Comparison of ENCODE assay signal across 8 mouse cellular contexts in genomic region chr5:113226632-113227102, GRCm38 (mm10). TPM values are rescaled to one million over a fixed set of nuclear protein-coding genes. Genes with fewer than 3 reads are reported as not detected.
DNase-seq lines count a peak whose midpoint lies in the region; ATAC-seq and TF ChIP-seq lines count a peak whose summit lies in the region.

Gene Tmem211, plus strand, starts transcription at chr5:113226909.

- no peaks in the 10 kb centered on the region for H3K27me3 ChIP-seq in forebrain, postnatal 0 days (ENCODE audit: insufficient read depth, low read length)
- no peaks in the 10 kb centered on the region for H3K27me3 ChIP-seq in liver, postnatal 0 days (ENCODE audit: insufficient read depth, low read length)
- H3K27me3 ChIP-seq in neural tube, embryonic 12.5 days (replicated peaks) = no peaks in the 10 kb centered on the region
- H3K27me3 ChIP-seq in testis, adult 2 months (ENCODE audit: control insufficient read depth, insufficient read depth, low read length) = no peaks in the 10 kb centered on the region

- H3K4me3 ChIP-seq in ES-E14 (ENCODE audit: insufficient read depth in 1 of 2, low read depth in 1 of 2, low read length in 2 of 2, poor library complexity in 1 of 2, severe bottlenecking in 1 of 2) = peak within 1 kb of the TSS; percentile 19 to 23
- H3K4me3 ChIP-seq in forebrain, postnatal 0 days (ENCODE audit: low read depth, low read length) = peak within 1 kb of the TSS; percentile 25
- no peak within 1 kb of the TSS for H3K4me3 ChIP-seq in liver, postnatal 0 days (ENCODE audit: low read depth, low read length)
- peak within 1 kb of the TSS; percentile 18 for H3K4me3 ChIP-seq in neural tube, embryonic 12.5 days
- H3K4me3 ChIP-seq in testis, adult 2 months (ENCODE audit: control insufficient read depth, low read depth, low read length) = no peak within 1 kb of the TSS

- H3K27ac ChIP-seq in ES-E14 (ENCODE audit: insufficient read depth, low read depth, low read length, poor library complexity, severe bottlenecking) = peak within 1 kb of the TSS; percentile 28
- no peak within 1 kb of the TSS for H3K27ac ChIP-seq in forebrain, postnatal 0 days (ENCODE audit: low read depth, low read length)
- 0 out of 2 replicates have a peak within 1 kb of the TSS, but pooled peaks have one; percentile 16 for H3K27ac ChIP-seq in liver, postnatal 0 days (ENCODE audit: low read depth)
- H3K27ac ChIP-seq in neural tube, embryonic 12.5 days = no peak within 1 kb of the TSS; the same call in 1 of the 2 replicates
- H3K27ac ChIP-seq in testis, adult 2 months (ENCODE audit: control insufficient read depth, insufficient read depth, low read depth, low read length) = no peak within 1 kb of the TSS

- intact Hi-C loops in heart, postnatal 36 days (cut with DNase I) = loop anchor here (1.0 kb wide), 3 partner anchors 46 to 127 kb away; no protein-coding TSS in a partner anchor

- ATAC-seq in forebrain, postnatal 0 days = peak; percentile 91
- ATAC-seq in liver, postnatal 0 days = peak; percentile 88
- ATAC-seq in neural tube, embryonic 12.5 days (ENCODE audit: low FRiP score, low read depth) = peak; percentile 77

- no peaks in the 10 kb centered on the region for H3K36me3 ChIP-seq in ES-E14 (ENCODE audit: control insufficient read depth, insufficient read depth, low read length, poor library complexity, severe bottlenecking)
- H3K36me3 ChIP-seq in forebrain, postnatal 0 days (ENCODE audit: insufficient read depth) = no peaks in the 10 kb centered on the region
- no peaks in the 10 kb centered on the region for H3K36me3 ChIP-seq in liver, postnatal 0 days (replicated peaks; ENCODE audit: insufficient read depth, low read length)
- no peaks in the 10 kb centered on the region for H3K36me3 ChIP-seq in neural tube, embryonic 12.5 days
- no peaks in the 10 kb centered on the region for H3K36me3 ChIP-seq in testis, adult 2 months (ENCODE audit: control insufficient read depth, insufficient read depth, low read length)

- no peak for TF ChIP-seq EP300 in liver, postnatal 0 days (IDR thresholded peaks at IDR 0.05; ENCODE audit: low read depth)

- H3K9me3 ChIP-seq in ES-E14 (ENCODE audit: control insufficient read depth, insufficient read depth, low read depth, low read length) = no peaks in the 10 kb centered on the region
- H3K9me3 ChIP-seq in forebrain, postnatal 0 days (ENCODE audit: low read length) = no peaks in the 10 kb centered on the region
- no peaks in the 10 kb centered on the region for H3K9me3 ChIP-seq in liver, postnatal 0 days (ENCODE audit: low read length)
- no peaks in the 10 kb centered on the region for H3K9me3 ChIP-seq in neural tube, embryonic 12.5 days

- no peak for TF ChIP-seq POLR2A in testis, adult 2 months (IDR thresholded peaks at IDR 0.05; ENCODE audit: control insufficient read depth, low read depth, low read length)

- H3K4me1 ChIP-seq in ES-E14 (ENCODE audit: control insufficient read depth in 2 of 2, insufficient read depth in 2 of 2, low read length in 2 of 2, poor library complexity in 1 of 2) = peaks cover 2 to 16% of the 10 kb centered on the region in 2 experiments; a peak in 2 of 4 replicates
- peaks cover 14% of the 10 kb centered on the region; the same call in 1 of the 2 replicates for H3K4me1 ChIP-seq in forebrain, postnatal 0 days (ENCODE audit: insufficient read depth)
- peaks cover 6% of the 10 kb centered on the region for H3K4me1 ChIP-seq in liver, postnatal 0 days (ENCODE audit: insufficient read depth)
- H3K4me1 ChIP-seq in neural tube, embryonic 12.5 days = peaks cover 20% of the 10 kb centered on the region
- H3K4me1 ChIP-seq in testis, adult 2 months (ENCODE audit: control insufficient read depth, insufficient read depth, low read length) = peaks cover 9% of the 10 kb centered on the region

- peak; percentile 98 for TF ChIP-seq CTCF in forebrain, postnatal 0 days (IDR thresholded peaks at IDR 0.05; ENCODE audit: low read depth)
- TF ChIP-seq CTCF in liver, postnatal 0 days (IDR thresholded peaks at IDR 0.05; ENCODE audit: low read depth) = peak; percentile 90
- peak; percentile 80; the same call in 1 of the 2 replicates for TF ChIP-seq CTCF in testis, adult 2 months (IDR thresholded peaks at IDR 0.05; ENCODE audit: control insufficient read depth, insufficient read depth, insufficient replicate concordance, low read depth, low read length)

- H3K4me2 ChIP-seq in forebrain, postnatal 0 days (ENCODE audit: low read depth) = peak within 1 kb of the TSS; percentile 59
- peak within 1 kb of the TSS; percentile 55 for H3K4me2 ChIP-seq in liver, postnatal 0 days (ENCODE audit: low read depth, low read length)
- H3K4me2 ChIP-seq in neural tube, embryonic 12.5 days (replicated peaks) = peak within 1 kb of the TSS; percentile 54

- in situ Hi-C loops in ES-E14 (cut with MboI; ENCODE audit: low sequenced_read_pairs in 2 of 2, unreplicated experiment in 2 of 2) = no loop called here

- H3K9ac ChIP-seq in ES-E14 (ENCODE audit: insufficient read depth, low read depth, low read length, poor library complexity, severe bottlenecking) = peak within 1 kb of the TSS; percentile 36
- peak within 1 kb of the TSS; percentile 46 for H3K9ac ChIP-seq in forebrain, postnatal 0 days
- no peak within 1 kb of the TSS for H3K9ac ChIP-seq in liver, postnatal 0 days (replicated peaks)
- H3K9ac ChIP-seq in neural tube, embryonic 12.5 days = peak within 1 kb of the TSS; percentile 42; the same call in 1 of the 2 replicates

- under 1% methylated on average over 13 of the region's 13 CpGs for WGBS in forebrain, postnatal 0 days
- under 1% methylated on average over 13 of the region's 13 CpGs for WGBS in liver, postnatal 0 days (ENCODE audit: insufficient replicate concordance)
- under 1% methylated on average over 13 of the region's 13 CpGs for WGBS in neural tube, embryonic 12.5 days

- DNase-seq in ES-E14 (ENCODE audit: low read depth, low spot score) = peak; percentile 93
- peak; percentile 79 to 88 for DNase-seq in cerebellum, adult 18-20 months
- DNase-seq in forebrain, postnatal 0 days = peak; percentile 93
- peak; percentile 88 to 90 for DNase-seq in heart, postnatal 36 days
- DNase-seq in layer of hippocampus, adult 18-20 months (ENCODE audit: low spot score in 2 of 2) = peak; percentile 68 to 90
- DNase-seq in liver, postnatal 0 days = peak; percentile 82

TF ChIP-seq in ES-E14, 5 proteins besides CTCF, POLR2A, EP300 and RAD21:
- TF ChIP-seq CHD2 (IDR thresholded peaks at IDR 0.05; ENCODE audit: low read depth, low read length) (no peak), ZC3H11A (IDR thresholded peaks at IDR 0.05; ENCODE audit: borderline replicate concordance, low read depth, low read length) (no peak), MAFK (IDR thresholded peaks at IDR 0.05; ENCODE audit: insufficient read depth, low read depth, low read length) (no peak), ZNF384 (IDR thresholded peaks at IDR 0.05; ENCODE audit: low read depth, low read length) (no peak)

RNA-seq across cellular contexts. Expression of gene Tmem211, which starts in this region (rescaled TPM):
- 0.22 and 0.53 TPM in 2 replicates for total RNA-seq in ES-E14 (2012; rRNA removed)
- not detected in 2 replicates for total RNA-seq in forebrain, postnatal 0 days (2014; rRNA removed)
- polyA plus RNA-seq in forebrain, postnatal 0 days (2015; fragmentation: Nextera tagmentation; extraction: Ambion mirVana) = not detected in 2 replicates
- total RNA-seq in heart, postnatal 36 days (2021) = not detected
- not detected for total RNA-seq in layer of hippocampus, adult 18-20 months (2021)
- polyA plus RNA-seq in liver, postnatal 0 days (2015; fragmentation: Nextera tagmentation; extraction: Ambion mirVana) = not detected in 2 replicates
- not detected in 2 replicates for polyA plus RNA-seq in neural tube, embryonic 12.5 days (2016; fragmentation: Nextera tagmentation; extraction: Ambion mirVana)
- not detected in 2 replicates for polyA plus RNA-seq in testis, adult 2 months (2012; rRNA removed)

Comparison
In these comparisons a context has a peak if more than half of its experiments do, and no peak if none do; other contexts are left out.
1. Peak in DNase-seq, H3K4me3 ChIP-seq, H3K27ac ChIP-seq and H3K9ac ChIP-seq in ES-E14; RNA of the gene not detected or under 1 TPM.
2. Peak in DNase-seq, ATAC-seq, H3K4me3 ChIP-seq, H3K9ac ChIP-seq and H3K4me2 ChIP-seq in forebrain, postnatal 0 days; RNA of the gene not detected or under 1 TPM.
3. Peak in DNase-seq in heart, postnatal 36 days; RNA of the gene not detected or under 1 TPM.
4. Peak in DNase-seq in layer of hippocampus, adult 18-20 months; RNA of the gene not detected or under 1 TPM.
5. Peak in DNase-seq, ATAC-seq, H3K27ac ChIP-seq and H3K4me2 ChIP-seq in liver, postnatal 0 days; RNA of the gene not detected or under 1 TPM.
6. Peak in ATAC-seq, H3K4me3 ChIP-seq, H3K9ac ChIP-seq and H3K4me2 ChIP-seq in neural tube, embryonic 12.5 days; RNA of the gene not detected or under 1 TPM.